ENCODE assay signal across 8 mouse cellular contexts in the genomic region with DNA sequence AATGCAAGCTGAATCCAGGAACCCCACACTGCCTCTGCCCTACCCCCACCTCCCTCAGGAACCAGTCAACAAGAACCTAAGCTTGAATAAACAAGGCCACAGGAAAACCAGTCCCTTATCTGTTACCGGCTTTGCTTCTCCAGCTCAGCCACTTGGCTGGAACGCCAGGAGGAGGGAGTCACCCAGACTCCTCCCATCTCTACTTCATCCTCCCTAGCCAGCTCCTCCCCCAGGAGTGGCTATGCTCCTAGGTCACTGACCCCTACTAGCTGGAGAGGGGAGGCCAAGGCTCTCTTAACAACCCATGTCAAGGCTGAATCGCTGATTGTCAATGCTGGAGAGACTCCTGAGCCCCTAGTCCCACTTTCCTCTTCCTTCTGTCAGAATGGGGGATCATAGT. TPM values are rescaled to one million over a fixed set of nuclear protein-coding genes. Genes with fewer than 3 reads are reported as not detected.
DNase-seq lines count a peak whose midpoint lies in the region; ATAC-seq and TF ChIP-seq lines count a peak whose summit lies in the region.

No protein-coding gene starts in this region.

- H3K4me2 ChIP-seq in heart, embryonic 11.5 days = peak overlapping the region; percentile 5; the same call in 1 of the 2 replicates
- no peak overlapping the region for H3K4me2 ChIP-seq in kidney, postnatal 0 days (ENCODE audit: low read length)

- TF ChIP-seq CTCF in kidney, postnatal 0 days (IDR thresholded peaks at IDR 0.05; ENCODE audit: low read depth) = no peak

- WGBS in heart, embryonic 11.5 days (ENCODE audit: insufficient replicate concordance) = 6% methylated on average over 3 of the region's 3 CpGs
- WGBS in kidney, postnatal 0 days = 6% methylated on average over 3 of the region's 3 CpGs

- peaks cover 26% of the 10 kb centered on the region for H3K4me1 ChIP-seq in heart, embryonic 11.5 days (ENCODE audit: control insufficient read depth, insufficient read depth, low read length)
- peaks cover 26% of the 10 kb centered on the region for H3K4me1 ChIP-seq in kidney, postnatal 0 days (replicated peaks; ENCODE audit: insufficient read depth, low read length)

- ATAC-seq in heart, embryonic 11.5 days (replicated peaks; ENCODE audit: insufficient number of reproducible peaks, low FRiP score, low TSS enrichment) = peak; percentile 80
- peak; percentile 86 for ATAC-seq in kidney, postnatal 0 days (replicated peaks; ENCODE audit: low FRiP score, low read depth)

- H3K36me3 ChIP-seq in heart, embryonic 11.5 days (ENCODE audit: control insufficient read depth, insufficient read depth, low read length) = no peaks in the 10 kb centered on the region
- H3K36me3 ChIP-seq in kidney, postnatal 0 days (ENCODE audit: insufficient read depth, low read length) = no peaks in the 10 kb centered on the region

- H3K9ac ChIP-seq in heart, embryonic 11.5 days (ENCODE audit: low read depth, low read length) = no peak overlapping the region
- no peak overlapping the region for H3K9ac ChIP-seq in kidney, postnatal 0 days (ENCODE audit: low read depth, low read length)

- H3K9me3 ChIP-seq in heart, embryonic 11.5 days (replicated peaks; ENCODE audit: control insufficient read depth, low read length) = no peaks in the 10 kb centered on the region
- H3K9me3 ChIP-seq in kidney, postnatal 0 days (replicated peaks; ENCODE audit: low read length) = no peaks in the 10 kb centered on the region

- H3K4me3 ChIP-seq in heart, embryonic 11.5 days (ENCODE audit: low read depth, low read length) = no peak overlapping the region
- no peak overlapping the region for H3K4me3 ChIP-seq in kidney, postnatal 0 days (replicated peaks; ENCODE audit: low read depth, low read length)

- peak overlapping the region; percentile 85 for H3K27ac ChIP-seq in heart, embryonic 11.5 days (ENCODE audit: low read depth, low read length)
- H3K27ac ChIP-seq in kidney, postnatal 0 days = peak overlapping the region; percentile 81

- DNase-seq in adipocyte (ENCODE audit: low spot score) = peak; percentile 42
- DNase-seq in c-Kit-positive CD71-positive TER-119-positive erythroid progenitor cells, embryonic 14.5 days (ENCODE audit: low spot score) = peak; percentile 76
- peak; percentile 93 for DNase-seq in kidney, postnatal 0 days (ENCODE audit: low spot score)
- DNase-seq in lung, postnatal 36 days = peak; percentile 94
- no peak for DNase-seq in right cerebral cortex, postnatal 4 days
- DNase-seq in left cerebral cortex, postnatal 36 days (ENCODE audit: low spot score in 2 of 2) = no peak
- no peak for DNase-seq in cerebellum, adult 9-10 months

- intact Hi-C loops in left cerebral cortex, postnatal 36 days (cut with DNase I) = no loop called here

- H3K27me3 ChIP-seq in heart, embryonic 11.5 days (ENCODE audit: control insufficient read depth, insufficient read depth, low read length) = no peaks in the 10 kb centered on the region
- no peaks in the 10 kb centered on the region for H3K27me3 ChIP-seq in kidney, postnatal 0 days (ENCODE audit: insufficient read depth, low read length)

RNA-seq across cellular contexts. Expression of gene Zfp36l1, which starts 28.9 kb away (rescaled TPM):
- polyA plus RNA-seq in heart, embryonic 11.5 days (2014; fragmentation: Nextera tagmentation; extraction: Ambion mirVana) = 133 and 144 TPM in 2 replicates
- 141 and 160 TPM in 2 replicates for polyA plus RNA-seq in kidney, postnatal 0 days (2015; fragmentation: Nextera tagmentation; extraction: Ambion mirVana)
- 10 to 100 TPM; 37.3 to 40.0 TPM for total RNA-seq in left cerebral cortex, postnatal 36 days (2021)

Comparison
In these comparisons a context has a peak if more than half of its experiments do, and no peak if none do; other contexts are left out.
1. DNase-seq: peak in adipocyte (single experiment), c-Kit-positive CD71-positive TER-119-positive erythroid progenitor cells, embryonic 14.5 days (single experiment), kidney, postnatal 0 days (single experiment) and lung, postnatal 36 days (single experiment); none in right cerebral cortex, postnatal 4 days (single experiment), left cerebral cortex, postnatal 36 days (0 of 2) and cerebellum, adult 9-10 months (single experiment).